Mouse (Mus musculus) kidney, adult 11 months (tissue): Measurements from ENCODE around the gene Cyp46a1.

Source experiments
- DNase-seq: peaks from one replicate; pipeline ENCODE4 v3.0.0; 2022

Gene Cyp46a1

GRCm38 (mm10) chr12:108333895-108334445 is at the start of gene Cyp46a1:
TSS of gene Cyp46a1 (plus strand) at chr12:108334381.
- DNase-seq: peak; percentile 100

GRCm38 (mm10) chr12:108284455-108285224 is 49.5 kb upstream of the Cyp46a1 start:
- no peak for DNase-seq

- DNase-seq: no peak
Measured at GRCm38 (mm10) chr12:108285225-108286011, 48.8 kb upstream of the Cyp46a1 start.

GRCm38 (mm10) chr12:108286381-108286780 is 47.8 kb upstream of the Cyp46a1 start:
- no peak for DNase-seq

GRCm38 (mm10) chr12:108287011-108287410 is 47.2 kb upstream of the Cyp46a1 start:
- no peak for DNase-seq

- DNase-seq: no peak
Measured at GRCm38 (mm10) chr12:108288127-108288880, 45.9 kb upstream of the Cyp46a1 start.

GRCm38 (mm10) chr12:108292419-108292818 is 41.8 kb upstream of the Cyp46a1 start:
- DNase-seq: no peak

- peak; percentile 75 for DNase-seq
Measured at GRCm38 (mm10) chr12:108292957-108293356, 41.2 kb upstream of the Cyp46a1 start.

- DNase-seq: no peak
Measured at GRCm38 (mm10) chr12:108294620-108295019, 39.6 kb upstream of the Cyp46a1 start.

- no peak for DNase-seq
Measured at GRCm38 (mm10) chr12:108297033-108297432, 37.1 kb upstream of the Cyp46a1 start.

GRCm38 (mm10) chr12:108301006-108301405 is 33.2 kb upstream of the Cyp46a1 start:
- DNase-seq: no peak

GRCm38 (mm10) chr12:108303778-108304365 is 30.3 kb upstream of the Cyp46a1 start:
- no peak for DNase-seq

GRCm38 (mm10) chr12:108305172-108305571 is 29.0 kb upstream of the Cyp46a1 start:
- DNase-seq: no peak

GRCm38 (mm10) chr12:108305812-108306794 is 28.1 kb upstream of the Cyp46a1 start, which contains the start of gene Hhipl1:
TSS of gene Hhipl1 (plus strand) at chr12:108306270.
- DNase-seq: no peak

- no peak for DNase-seq
Measured at GRCm38 (mm10) chr12:108307553-108307952, 26.6 kb upstream of the Cyp46a1 start.

- no peak for DNase-seq
Measured at GRCm38 (mm10) chr12:108308363-108308856, 25.8 kb upstream of the Cyp46a1 start.

GRCm38 (mm10) chr12:108309116-108309794 is 24.9 kb upstream of the Cyp46a1 start:
- DNase-seq: no peak

- no peak for DNase-seq
Measured at GRCm38 (mm10) chr12:108310041-108310440, 24.1 kb upstream of the Cyp46a1 start.

GRCm38 (mm10) chr12:108310456-108311027 is 23.6 kb upstream of the Cyp46a1 start:
- DNase-seq: no peak

GRCm38 (mm10) chr12:108311741-108312290 is 22.4 kb upstream of the Cyp46a1 start:
- no peak for DNase-seq
